Mouse (Mus musculus) left cerebral cortex, postnatal 10 days (tissue): ENCODE data around the gene Ttc17. TPM values are rescaled to one million over a fixed set of nuclear protein-coding genes. Genes with fewer than 3 reads are reported as not detected.
"Not testable (repeated sequence)": the region's sequence is repeated elsewhere in the genome, so short reads cannot be mapped to it uniquely, and the experiment has no call there.

Experiments
- DNase-seq, 2 experiments: peaks; one replicate each; pipeline ENCODE4 v3.0.0; 2021 to 2022; ENCODE audit warnings: low spot score in 2 of 2, mixed read lengths in 1 of 2; ENCODE audit errors: extremely low spot score in 1 of 2
- intact Hi-C: fragments of 180-260 bp; cut with DNase I; formaldehyde crosslinking; loops from one replicate; pipeline ENCODE4 v1.15.1; 2025
- total RNA-seq, 2 experiments: library from RNA; stranded (reverse); gene quantifications; 2 replicates each; pipeline ENCODE4 v1.2.3; 2021

Ttc17 gene
- 10 to 100 TPM; 29.4 to 30.9 TPM for total RNA-seq

- intact Hi-C loops, result no loop called here
- DNase-seq, result peak; percentile 73 to 95
Observed at GRCm38 (mm10) chr2:94406083-94406957, at the start of gene Ttc17. Gene Ttc17, minus strand, starts transcription at chr2:94406689.

GRCm38 (mm10) chr2:94449643-94450042, 43.2 kb upstream of the Ttc17 start:
- intact Hi-C loops, result no loop called here
- no peak for DNase-seq

- intact Hi-C loops, result no loop called here
- DNase-seq, result no peak
Observed at GRCm38 (mm10) chr2:94436952-94437351, 30.5 kb upstream of the Ttc17 start.

GRCm38 (mm10) chr2:94435481-94435880, 29.0 kb upstream of the Ttc17 start:
- intact Hi-C loops, result no loop called here
- DNase-seq, result no peak

GRCm38 (mm10) chr2:94434833-94435232, 28.3 kb upstream of the Ttc17 start:
- intact Hi-C loops, result no loop called here
- DNase-seq, result no peak

GRCm38 (mm10) chr2:94432214-94432613, 25.7 kb upstream of the Ttc17 start:
- DNase-seq, result no peak
- intact Hi-C loops, result no loop called here

- no peak for DNase-seq
- intact Hi-C loops, result no loop called here
Observed at GRCm38 (mm10) chr2:94428456-94428855, 22.0 kb upstream of the Ttc17 start.

GRCm38 (mm10) chr2:94407441-94407840, 952 bp upstream of the Ttc17 start:
- DNase-seq, result no peak
- intact Hi-C loops, result no loop called here

- intact Hi-C loops, result no loop called here
- no peak for DNase-seq
Observed at GRCm38 (mm10) chr2:94407021-94407420, 532 bp upstream of the Ttc17 start.

GRCm38 (mm10) chr2:94405397-94406082, 949 bp downstream of the Ttc17 start:
- DNase-seq, result peak in 1 of 2 experiments; percentile 23
- intact Hi-C loops, result no loop called here

GRCm38 (mm10) chr2:94404512-94405240, 1.8 kb downstream of the Ttc17 start:
- intact Hi-C loops, result no loop called here
- DNase-seq, result no peak

GRCm38 (mm10) chr2:94402561-94402960, 3.9 kb downstream of the Ttc17 start:
- DNase-seq, result no peak
- intact Hi-C loops, result no loop called here

- no peak for DNase-seq
- intact Hi-C loops, result no loop called here
Observed at GRCm38 (mm10) chr2:94402096-94402495, 4.4 kb downstream of the Ttc17 start.

- no peak for DNase-seq
Observed at GRCm38 (mm10) chr2:94401006-94401405, 5.5 kb downstream of the Ttc17 start.

GRCm38 (mm10) chr2:94398138-94398970, 8.1 kb downstream of the Ttc17 start:
- intact Hi-C loops, result no loop called here
- DNase-seq, result peak; percentile 38 to 40

More at GRCm38 (mm10) chr2:94401006-94401405, 5.5 kb downstream of the Ttc17 start:
- intact Hi-C loops, result no loop called here

GRCm38 (mm10) chr2:94397453-94397852, 9.0 kb downstream of the Ttc17 start:
- no peak for DNase-seq
- intact Hi-C loops, result no loop called here

- intact Hi-C loops, result no loop called here
Observed at GRCm38 (mm10) chr2:94396325-94396724, 10.2 kb downstream of the Ttc17 start.

GRCm38 (mm10) chr2:94391127-94391526, 15.4 kb downstream of the Ttc17 start:
- intact Hi-C loops, DNase-seq: not testable (repeated sequence)

More at GRCm38 (mm10) chr2:94396325-94396724, 10.2 kb downstream of the Ttc17 start:
- DNase-seq, result no peak
